Comparison of ENCODE assay signal across 14 mouse cellular contexts in the genomic region with DNA sequence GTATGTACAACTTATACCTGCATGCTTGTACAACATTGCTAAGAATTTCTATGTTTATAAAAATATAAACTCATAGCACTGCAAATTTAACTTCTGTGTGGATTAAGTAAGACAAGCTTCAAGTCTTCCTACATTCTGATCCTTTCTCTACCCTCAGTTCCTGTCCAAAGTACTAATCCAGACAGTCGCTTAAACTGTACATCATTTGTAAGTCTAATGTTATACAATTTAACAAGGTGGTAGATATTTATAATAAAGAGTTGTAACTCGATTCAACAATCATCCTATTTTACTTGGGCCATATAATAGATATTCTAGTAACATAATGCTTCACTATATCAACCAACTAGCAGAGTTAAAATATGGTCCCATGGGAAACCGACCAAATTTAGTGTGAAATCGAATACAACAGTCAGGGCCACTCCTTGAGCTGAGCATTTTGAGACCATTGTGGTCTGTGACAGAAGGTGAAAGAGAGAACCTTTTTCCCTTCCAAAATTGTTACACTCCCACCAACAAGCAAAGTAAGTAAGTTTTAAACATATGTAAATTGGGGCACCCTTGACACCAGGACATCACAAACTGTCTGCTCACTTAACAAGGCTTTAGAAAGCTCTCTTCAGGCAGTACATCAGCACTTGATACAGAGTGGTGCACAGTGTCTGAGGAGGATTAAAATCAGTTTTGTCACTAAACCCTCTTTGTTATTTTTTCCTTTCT.
"Had no signal": no experiment of that assay in that cellular context is flagged by ENCODE, and none has a peak within 500 bp of the region (broad histone marks: within the 10 kb centered on the region; RNA-seq: fewer than 3 reads in every experiment).

No protein-coding gene starts in this region.

- H3K27ac ChIP-seq: limb, embryonic 15.5 days; liver, embryonic 12.5 days; stomach, embryonic 15.5 days had no signal

- H3K36me3 ChIP-seq: limb, embryonic 15.5 days; liver, embryonic 12.5 days; stomach, embryonic 15.5 days had no signal

- H3K9ac ChIP-seq: limb, embryonic 15.5 days; liver, embryonic 12.5 days; lung, embryonic 14.5 days; stomach, embryonic 15.5 days had no signal

- H3K4me2 ChIP-seq: limb, embryonic 15.5 days; liver, embryonic 12.5 days; lung, embryonic 14.5 days; stomach, embryonic 15.5 days had no signal

- H3K27me3 ChIP-seq: limb, embryonic 15.5 days; liver, embryonic 12.5 days; stomach, embryonic 15.5 days had no signal

- H3K4me3 ChIP-seq: limb, embryonic 15.5 days; liver, embryonic 12.5 days; stomach, embryonic 15.5 days had no signal

- H3K4me1 ChIP-seq: limb, embryonic 15.5 days; liver, embryonic 12.5 days; stomach, embryonic 15.5 days had no signal

- ATAC-seq: intestine, embryonic 16.5 days; liver, embryonic 12.5 days had no signal

- DNase-seq: kidney, adult 8-10 months; kidney, postnatal 25 days; layer of hippocampus, adult 9-11 months; layer of hippocampus, postnatal 36 days; lung, embryonic 14.5 days; lung, postnatal 10 days; lung, postnatal 4 days; retina, postnatal 1 day; right cerebral cortex, postnatal 4 days; thymus, postnatal 4 days had no signal

- H3K9me3 ChIP-seq: limb, embryonic 15.5 days; liver, embryonic 12.5 days; stomach, embryonic 15.5 days had no signal
